Mouse (Mus musculus): ENCODE data around the gene Ptov1.

The Ptov1 gene

GRCm38 (mm10) chr7:44814952-44815553 lies 54.5 kb downstream of the Ptov1 start:
- DNase-seq (ENCODE audit: low read depth, low spot score): no peak

DNA sequence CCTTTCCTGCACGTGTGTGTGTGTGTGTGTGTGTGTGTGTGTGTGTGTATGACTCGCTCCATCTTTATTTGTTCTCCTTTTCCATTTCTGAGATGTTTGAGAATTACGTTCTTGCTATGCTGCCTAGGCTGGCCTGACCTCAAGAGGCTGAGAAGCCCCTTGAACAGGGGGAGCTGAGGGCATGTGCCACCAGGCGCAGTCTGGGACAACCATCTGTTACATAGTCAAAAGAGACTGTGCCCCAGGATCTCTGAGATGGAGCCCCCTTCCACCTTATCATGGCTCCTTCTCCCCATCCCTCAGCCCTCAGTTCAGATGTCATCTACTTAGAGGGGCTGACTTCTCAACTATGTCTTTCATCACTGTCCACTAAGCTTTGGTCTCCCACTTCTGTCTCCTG lies 55.2 kb downstream of the Ptov1 start:
- no peak for DNase-seq (ENCODE audit: low read depth, low spot score)

- DNase-seq (ENCODE audit: low read depth, low spot score): no peak
Measured at GRCm38 (mm10) chr7:44813985-44814384, 55.6 kb downstream of the Ptov1 start.
